Mouse (Mus musculus): Measurements from ENCODE around the gene Olfm1. TPM values are rescaled to one million over a fixed set of nuclear protein-coding genes. Genes with fewer than 3 reads are reported as not detected.

Olfm1 gene
- total RNA-seq (2023), result 10 to 100 TPM; 21.3 to 29.5 TPM

GRCm38 (mm10) chr2:28192821-28193689, at the start of gene Olfm1:
Olfm1 (plus strand) TSS chr2:28192992.

Other genes starting within 250 kb of the Olfm1 start
- gene Fcnb, start 108.1 kb upstream of the Olfm1 start, total RNA-seq (2023), result 100 to 1,000 TPM; 144 to 154 TPM